Mouse (Mus musculus): ENCODE results near the gene Krtap4-13.
"Not testable (repeated sequence)": the region's sequence is repeated elsewhere in the genome, so short reads cannot be mapped to it uniquely, and the experiment has no call there.

- not testable (repeated sequence) for TF ChIP-seq CTCF (IDR thresholded peaks at IDR 0.05; ENCODE audit: control insufficient read depth, insufficient read depth, insufficient replicate concordance, low read depth, low read length); POLR2A (IDR thresholded peaks at IDR 0.05; ENCODE audit: control insufficient read depth, low read depth, low read length)
Measured at GRCm38 (mm10) chr11:99772813-99773212, 36.9 kb downstream of the Krtap4-13 start, which contains the start of gene Gm11595.

Measured in testis, adult 2 months (tissue).